Mouse (Mus musculus): Measurements from ENCODE around the gene Synpo2. TPM values are rescaled to one million over a fixed set of nuclear protein-coding genes. Genes with fewer than 3 reads are reported as not detected.

Gene Synpo2
- polyA plus RNA-seq, 1 experiment from 2014 or later: 2.8 TPM

GRCm38 (mm10) chr3:123218646-123219045 lies 17.3 kb downstream of the Synpo2 start:
- H3K4me3 ChIP-seq (ENCODE audit: low read depth, low read length): no peak overlapping the region
- no peaks in the 10 kb centered on the region for H3K4me1 ChIP-seq (ENCODE audit: control insufficient read depth, insufficient read depth, low read length)
- ATAC-seq (ENCODE audit: low read depth): no peak
- no peaks in the 10 kb centered on the region for H3K9me3 ChIP-seq (ENCODE audit: control insufficient read depth, low read length)
- H3K9ac ChIP-seq (replicated peaks; ENCODE audit: low read depth, low read length): no peak overlapping the region
- H3K4me2 ChIP-seq (ENCODE audit: low read depth, low read length): no peak overlapping the region
- 62% methylated on average over 6 of the region's 6 CpGs for WGBS
- no peak overlapping the region for H3K27ac ChIP-seq (ENCODE audit: low read depth, low read length)
- no peaks in the 10 kb centered on the region for H3K36me3 ChIP-seq (ENCODE audit: control insufficient read depth, insufficient read depth, low read length)
- H3K27me3 ChIP-seq (ENCODE audit: control insufficient read depth, insufficient read depth, low read length): no peaks in the 10 kb centered on the region

GRCm38 (mm10) chr3:123208891-123209290 lies 27.1 kb downstream of the Synpo2 start:
- no peaks in the 10 kb centered on the region for H3K36me3 ChIP-seq (ENCODE audit: control insufficient read depth, insufficient read depth, low read length)
- 65% methylated on average over 4 of the region's 4 CpGs for WGBS
- no peak overlapping the region for H3K9ac ChIP-seq (replicated peaks; ENCODE audit: low read depth, low read length)
- no peak for ATAC-seq (ENCODE audit: low read depth)
- H3K9me3 ChIP-seq (ENCODE audit: control insufficient read depth, low read length): no peaks in the 10 kb centered on the region
- no peaks in the 10 kb centered on the region for H3K4me1 ChIP-seq (ENCODE audit: control insufficient read depth, insufficient read depth, low read length)
- no peak overlapping the region for H3K4me3 ChIP-seq (ENCODE audit: low read depth, low read length)
- H3K27me3 ChIP-seq (ENCODE audit: control insufficient read depth, insufficient read depth, low read length): no peaks in the 10 kb centered on the region
- no peak overlapping the region for H3K4me2 ChIP-seq (ENCODE audit: low read depth, low read length)
- no peak overlapping the region for H3K27ac ChIP-seq (ENCODE audit: low read depth, low read length)

- Histone ChIP-seq H3K36me3 (ENCODE audit: control insufficient read depth, insufficient read depth, low read length) (no peaks in the 10 kb centered on the region), H3K4me2 (ENCODE audit: low read depth, low read length) (no peak overlapping the region), H3K27ac (ENCODE audit: low read depth, low read length) (no peak overlapping the region), H3K9me3 (ENCODE audit: control insufficient read depth, low read length) (no peaks in the 10 kb centered on the region), H3K27me3 (ENCODE audit: control insufficient read depth, insufficient read depth, low read length) (no peaks in the 10 kb centered on the region), H3K4me1 (ENCODE audit: control insufficient read depth, insufficient read depth, low read length) (no peaks in the 10 kb centered on the region), H3K4me3 (ENCODE audit: low read depth, low read length) (no peak overlapping the region), H3K9ac (replicated peaks; ENCODE audit: low read depth, low read length) (no peak overlapping the region)
- WGBS: 79% methylated on average over 5 of the region's 5 CpGs
- no peak for ATAC-seq (ENCODE audit: low read depth)
These were observed 28.6 kb downstream of the Synpo2 start for GRCm38 (mm10) chr3:123207386-123207785.

GRCm38 (mm10) chr3:123205485-123205884 lies 30.5 kb downstream of the Synpo2 start:
- H3K27me3 ChIP-seq (ENCODE audit: control insufficient read depth, insufficient read depth, low read length): no peaks in the 10 kb centered on the region
- no peak overlapping the region for H3K4me3 ChIP-seq (ENCODE audit: low read depth, low read length)
- no peak overlapping the region for H3K27ac ChIP-seq (ENCODE audit: low read depth, low read length)
- H3K4me1 ChIP-seq (ENCODE audit: control insufficient read depth, insufficient read depth, low read length): no peaks in the 10 kb centered on the region
- no peak overlapping the region for H3K4me2 ChIP-seq (ENCODE audit: low read depth, low read length)
- no peaks in the 10 kb centered on the region for H3K9me3 ChIP-seq (ENCODE audit: control insufficient read depth, low read length)
- WGBS: 89% methylated on average over 7 of the region's 7 CpGs
- no peaks in the 10 kb centered on the region for H3K36me3 ChIP-seq (ENCODE audit: control insufficient read depth, insufficient read depth, low read length)
- no peak for ATAC-seq (ENCODE audit: low read depth)
- H3K9ac ChIP-seq (replicated peaks; ENCODE audit: low read depth, low read length): no peak overlapping the region

GRCm38 (mm10) chr3:123205065-123205464 lies 30.9 kb downstream of the Synpo2 start:
- H3K9me3 ChIP-seq (ENCODE audit: control insufficient read depth, low read length): no peaks in the 10 kb centered on the region
- H3K36me3 ChIP-seq (ENCODE audit: control insufficient read depth, insufficient read depth, low read length): no peaks in the 10 kb centered on the region
- no peak overlapping the region for H3K4me2 ChIP-seq (ENCODE audit: low read depth, low read length)
- H3K27me3 ChIP-seq (ENCODE audit: control insufficient read depth, insufficient read depth, low read length): no peaks in the 10 kb centered on the region
- H3K4me3 ChIP-seq (ENCODE audit: low read depth, low read length): no peak overlapping the region
- WGBS: 85% methylated on average over 6 of the region's 6 CpGs
- H3K4me1 ChIP-seq (ENCODE audit: control insufficient read depth, insufficient read depth, low read length): no peaks in the 10 kb centered on the region
- H3K27ac ChIP-seq (ENCODE audit: low read depth, low read length): no peak overlapping the region
- no peak for ATAC-seq (ENCODE audit: low read depth)
- no peak overlapping the region for H3K9ac ChIP-seq (replicated peaks; ENCODE audit: low read depth, low read length)

GRCm38 (mm10) chr3:123204658-123205057 lies 31.3 kb downstream of the Synpo2 start:
- WGBS: 73% methylated on average over 4 of the region's 4 CpGs
- no peaks in the 10 kb centered on the region for H3K4me1 ChIP-seq (ENCODE audit: control insufficient read depth, insufficient read depth, low read length)
- no peak overlapping the region for H3K4me2 ChIP-seq (ENCODE audit: low read depth, low read length)
- no peaks in the 10 kb centered on the region for H3K9me3 ChIP-seq (ENCODE audit: control insufficient read depth, low read length)
- no peaks in the 10 kb centered on the region for H3K27me3 ChIP-seq (ENCODE audit: control insufficient read depth, insufficient read depth, low read length)
- H3K4me3 ChIP-seq (ENCODE audit: low read depth, low read length): no peak overlapping the region
- no peak for ATAC-seq (ENCODE audit: low read depth)
- no peak overlapping the region for H3K9ac ChIP-seq (replicated peaks; ENCODE audit: low read depth, low read length)
- H3K36me3 ChIP-seq (ENCODE audit: control insufficient read depth, insufficient read depth, low read length): no peaks in the 10 kb centered on the region
- no peak overlapping the region for H3K27ac ChIP-seq (ENCODE audit: low read depth, low read length)

- WGBS: 87% methylated on average over 2 of the region's 2 CpGs
These were observed 34.2 kb downstream of the Synpo2 start for GRCm38 (mm10) chr3:123201798-123202197.

GRCm38 (mm10) chr3:123193740-123194139 lies 42.2 kb downstream of the Synpo2 start:
- WGBS: 84% methylated on average over 4 of the region's 4 CpGs
- no peak for ATAC-seq (ENCODE audit: low read depth)
- H3K27me3 ChIP-seq (ENCODE audit: control insufficient read depth, insufficient read depth, low read length): no peaks in the 10 kb centered on the region
- no peaks in the 10 kb centered on the region for H3K36me3 ChIP-seq (ENCODE audit: control insufficient read depth, insufficient read depth, low read length)
- no peaks in the 10 kb centered on the region for H3K4me1 ChIP-seq (ENCODE audit: control insufficient read depth, insufficient read depth, low read length)
- H3K4me2 ChIP-seq (ENCODE audit: low read depth, low read length): no peak overlapping the region
- no peak overlapping the region for H3K9ac ChIP-seq (replicated peaks; ENCODE audit: low read depth, low read length)
- H3K27ac ChIP-seq (ENCODE audit: low read depth, low read length): no peak overlapping the region
- H3K4me3 ChIP-seq (ENCODE audit: low read depth, low read length): no peak overlapping the region
- no peaks in the 10 kb centered on the region for H3K9me3 ChIP-seq (ENCODE audit: control insufficient read depth, low read length)

More at GRCm38 (mm10) chr3:123201798-123202197, 34.2 kb downstream of the Synpo2 start:
- Histone ChIP-seq H3K27ac (ENCODE audit: low read depth, low read length) (no peak overlapping the region), H3K4me1 (ENCODE audit: control insufficient read depth, insufficient read depth, low read length) (no peaks in the 10 kb centered on the region), H3K9ac (replicated peaks; ENCODE audit: low read depth, low read length) (no peak overlapping the region), H3K4me2 (ENCODE audit: low read depth, low read length) (no peak overlapping the region), H3K4me3 (ENCODE audit: low read depth, low read length) (no peak overlapping the region), H3K9me3 (ENCODE audit: control insufficient read depth, low read length) (no peaks in the 10 kb centered on the region), H3K36me3 (ENCODE audit: control insufficient read depth, insufficient read depth, low read length) (no peaks in the 10 kb centered on the region), H3K27me3 (ENCODE audit: control insufficient read depth, insufficient read depth, low read length) (no peaks in the 10 kb centered on the region)
- no peak for ATAC-seq (ENCODE audit: low read depth)

- Histone ChIP-seq H3K27ac (ENCODE audit: low read depth, low read length) (no peak overlapping the region), H3K9ac (replicated peaks; ENCODE audit: low read depth, low read length) (no peak overlapping the region), H3K27me3 (ENCODE audit: control insufficient read depth, insufficient read depth, low read length) (no peaks in the 10 kb centered on the region), H3K9me3 (ENCODE audit: control insufficient read depth, low read length) (no peaks in the 10 kb centered on the region), H3K4me1 (ENCODE audit: control insufficient read depth, insufficient read depth, low read length) (no peaks in the 10 kb centered on the region), H3K4me2 (ENCODE audit: low read depth, low read length) (no peak overlapping the region), H3K36me3 (ENCODE audit: control insufficient read depth, insufficient read depth, low read length) (no peaks in the 10 kb centered on the region), H3K4me3 (ENCODE audit: low read depth, low read length) (no peak overlapping the region)
- no peak for ATAC-seq (ENCODE audit: low read depth)
These were observed 44.3 kb downstream of the Synpo2 start for GRCm38 (mm10) chr3:123191602-123192001.

- ATAC-seq (ENCODE audit: low read depth): no peak
- no peaks in the 10 kb centered on the region for H3K27me3 ChIP-seq (ENCODE audit: control insufficient read depth, insufficient read depth, low read length)
These were observed 45.6 kb downstream of the Synpo2 start for GRCm38 (mm10) chr3:123190329-123190728.

More at GRCm38 (mm10) chr3:123190329-123190728, 45.6 kb downstream of the Synpo2 start:
- Histone ChIP-seq H3K4me3 (ENCODE audit: low read depth, low read length) (no peak overlapping the region), H3K9me3 (ENCODE audit: control insufficient read depth, low read length) (no peaks in the 10 kb centered on the region), H3K36me3 (ENCODE audit: control insufficient read depth, insufficient read depth, low read length) (no peaks in the 10 kb centered on the region), H3K27ac (ENCODE audit: low read depth, low read length) (no peak overlapping the region), H3K4me2 (ENCODE audit: low read depth, low read length) (no peak overlapping the region), H3K9ac (replicated peaks; ENCODE audit: low read depth, low read length) (no peak overlapping the region), H3K4me1 (ENCODE audit: control insufficient read depth, insufficient read depth, low read length) (no peaks in the 10 kb centered on the region)
- WGBS: 85% methylated on average over 6 of the region's 6 CpGs

All from neural tube, embryonic 14.5 days (tissue).